Mouse (Mus musculus) liver, adult 2 months (tissue): ENCODE data around the gene Arhgef28.

Experiments
- CTCF ChIP-seq: fragments of 200-500 bp; IDR thresholded peaks from 2 replicates; pipeline ENCODE4 v1.5.1; 2011; ENCODE audit warnings: low read depth, low read length, control low read depth
- POLR2A ChIP-seq: fragments of 200-500 bp; IDR thresholded peaks from 2 replicates; pipeline ENCODE4 v1.6.1; 2011; ENCODE audit warnings: low read length, control low read depth; ENCODE audit not compliant: insufficient read depth; ENCODE audit errors: extremely low read depth

GRCm38 (mm10) chr13:98146573-98147160 is 59.6 kb downstream of the Arhgef28 start:
- no peak for TF ChIP-seq CTCF
- TF ChIP-seq POLR2A = no peak
